Mouse (Mus musculus) CH12.LX (cell line): ENCODE data around the gene Timm44. TPM values are rescaled to one million over a fixed set of nuclear protein-coding genes. Genes with fewer than 3 reads are reported as not detected.

ENCODE experiments used
- DNase-seq: peaks from one replicate; pipeline ENCODE4 v3.0.0-alpha.2; 2013; ENCODE audit errors: extremely low read depth
- H3K27ac ChIP-seq: 2 replicates; pipeline ENCODE4 v1.5.1; 2012; ENCODE audit warnings: low read depth, mild to moderate bottlenecking, control low read depth, moderate library complexity; ENCODE audit not compliant: insufficient read depth
- H3K27me3 ChIP-seq: replicated peaks from 2 replicates; pipeline ENCODE3; 2012; ENCODE audit warnings: inconsistent platforms
- H3K36me3 ChIP-seq, 2 experiments: replicated peaks in 1 of 2; 2 replicates each; pipeline versions ENCODE3 to v1.6.1; 2012; ENCODE audit warnings: inconsistent platforms in 1 of 2, low read length in 1 of 2, mild to moderate bottlenecking in 1 of 2, mixed read lengths in 1 of 2, moderate library complexity in 1 of 2; ENCODE audit not compliant: control insufficient read depth in 1 of 2, insufficient read depth in 1 of 2
- H3K4me1 ChIP-seq, 2 experiments: 2 replicates each; pipeline ENCODE4 v1.6.1; 2012; ENCODE audit warnings: inconsistent platforms in 1 of 2, moderate library complexity in 1 of 2; ENCODE audit not compliant: insufficient read depth in 2 of 2, control insufficient read depth in 1 of 2
- H3K4me2 ChIP-seq: 2 replicates; pipeline ENCODE4 v1.6.1; 2012; ENCODE audit warnings: low read depth, mild to moderate bottlenecking, control low read depth; ENCODE audit not compliant: poor library complexity, insufficient read depth, severe bottlenecking
- H3K4me3 ChIP-seq, 3 experiments: fragments of 150-350 bp in 1 of 3; sonication (generic) in 1 of 3; replicated peaks in 1 of 3; 2 replicates each; pipeline versions ENCODE3 to v1.5.1; 2011 to 2012; ENCODE audit warnings: low read depth in 2 of 3, low read length in 2 of 3, mild to moderate bottlenecking in 2 of 3, moderate library complexity in 2 of 3, control low read depth in 1 of 3, improper control_type of control experiment in 1 of 3, inconsistent platforms in 1 of 3, mixed read lengths in 1 of 3; ENCODE audit not compliant: poor library complexity in 1 of 3
- H3K79me2 ChIP-seq: replicated peaks from 2 replicates; pipeline ENCODE4 v1.6.1; 2012; ENCODE audit warnings: mild to moderate bottlenecking, moderate library complexity; ENCODE audit not compliant: control insufficient read depth, poor library complexity, insufficient read depth, severe bottlenecking; ENCODE audit errors: extremely low read depth
- H3K9ac ChIP-seq: 2 replicates; pipeline ENCODE4 v1.6.1; 2012; ENCODE audit warnings: low read depth, mild to moderate bottlenecking, control low read depth, moderate library complexity; ENCODE audit not compliant: insufficient read depth
- H3K9me3 ChIP-seq: replicated peaks from 2 replicates; pipeline ENCODE3; 2012; ENCODE audit warnings: low read length, inconsistent platforms, mixed read lengths
- BHLHE40 ChIP-seq: IDR thresholded peaks from 2 replicates; pipeline ENCODE4 v1.6.1; 2011; ENCODE audit warnings: mild to moderate bottlenecking, low read depth, low read length, improper control_type of control experiment
- CHD2 ChIP-seq: IDR thresholded peaks from 2 replicates; pipeline ENCODE4 v1.6.1; 2011; ENCODE audit warnings: low read length, improper control_type of control experiment
- E2F4 ChIP-seq: IDR thresholded peaks from 2 replicates; pipeline ENCODE4 v1.6.1; 2011; ENCODE audit warnings: low read depth, low read length, improper control_type of control experiment; ENCODE audit not compliant: insufficient replicate concordance
- ELF1 ChIP-seq: IDR thresholded peaks from 2 replicates; pipeline ENCODE4 v1.6.1; 2014; ENCODE audit warnings: low read depth, mild to moderate bottlenecking, inconsistent platforms, low read length, improper control_type of control experiment
- EP300 ChIP-seq: IDR thresholded peaks from 2 replicates; pipeline ENCODE4 v1.6.1; 2011; ENCODE audit warnings: low read length, improper control_type of control experiment
- ETS1 ChIP-seq: conservative IDR thresholded peaks from 2 replicates; pipeline ENCODE4 v1.6.1; 2012; ENCODE audit warnings: low read depth, mild to moderate bottlenecking, inconsistent platforms, low read length, improper control_type of control experiment, moderate library complexity
- GABPA ChIP-seq: IDR thresholded peaks from 2 replicates; pipeline ENCODE4 v1.6.1; 2012; ENCODE audit warnings: low read depth, low read length, improper control_type of control experiment, inconsistent platforms; ENCODE audit not compliant: insufficient replicate concordance
- HCFC1 ChIP-seq: IDR thresholded peaks from 2 replicates; pipeline ENCODE4 v1.6.1; 2012; ENCODE audit warnings: low read depth, mild to moderate bottlenecking, inconsistent platforms, low read length, improper control_type of control experiment
- IRF4 ChIP-seq: IDR thresholded peaks from 2 replicates; pipeline ENCODE4 v1.6.1; 2014; ENCODE audit warnings: low read depth, mild to moderate bottlenecking, inconsistent platforms, low read length, improper control_type of control experiment
- JUND ChIP-seq: conservative IDR thresholded peaks from 2 replicates; pipeline ENCODE4 v1.6.1; 2011; ENCODE audit warnings: low read depth, low read length, improper control_type of control experiment
- MYC ChIP-seq: IDR thresholded peaks from 2 replicates; pipeline ENCODE4 v1.6.1; 2011; ENCODE audit warnings: low read depth, mild to moderate bottlenecking, improper control_type of control experiment, low read length
- NRF1 ChIP-seq: IDR thresholded peaks from 2 replicates; pipeline ENCODE4 v1.6.1; 2014; ENCODE audit warnings: low read depth, mild to moderate bottlenecking, inconsistent platforms, low read length, improper control_type of control experiment, moderate library complexity
- POLR2A ChIP-seq: IDR thresholded peaks from 2 replicates; pipeline ENCODE4 v1.6.1; 2011; ENCODE audit warnings: low read depth, mild to moderate bottlenecking, improper control_type of control experiment, low read length
- RCOR1 ChIP-seq: conservative IDR thresholded peaks from 2 replicates; pipeline ENCODE4 v1.6.1; 2012; ENCODE audit warnings: low read depth, mild to moderate bottlenecking, inconsistent platforms, low read length, improper control_type of control experiment
- SMC3 ChIP-seq: IDR thresholded peaks from 2 replicates; pipeline ENCODE4 v1.6.1; 2011; ENCODE audit warnings: low read depth, low read length, improper control_type of control experiment
- UBTF ChIP-seq: IDR thresholded peaks from 2 replicates; pipeline ENCODE4 v1.6.1; 2012; ENCODE audit warnings: low read depth, mild to moderate bottlenecking, inconsistent platforms, low read length, improper control_type of control experiment, moderate library complexity
- ZKSCAN1 ChIP-seq: IDR thresholded peaks from 2 replicates; pipeline ENCODE4 v1.6.1; 2012; ENCODE audit warnings: low read depth, inconsistent platforms, low read length, improper control_type of control experiment, borderline replicate concordance
- ZMIZ1 ChIP-seq: IDR thresholded peaks from 2 replicates; pipeline ENCODE4 v1.6.1; 2012; ENCODE audit warnings: low read depth, mild to moderate bottlenecking, inconsistent platforms, low read length, improper control_type of control experiment
- ZNF384 ChIP-seq: IDR thresholded peaks from 2 replicates; pipeline ENCODE4 v1.6.1; 2012; ENCODE audit warnings: low read depth, low read length, improper control_type of control experiment, inconsistent platforms
- dilution Hi-C: fragments of 300-500 bp; cut with MboI; formaldehyde crosslinking; loops from 2 replicates; pipeline ENCODE4 v1.14.3; 2020; ENCODE audit warnings: low sequenced_read_pairs; ENCODE audit not compliant: extremely low pct_unique_long_range_greater_than_20kb, extremely low pct_ligation_motif_present
- in situ Hi-C: fragments of 300-500 bp; cut with MboI; formaldehyde crosslinking; loops from 3 replicates; pipeline ENCODE4 v1.14.3; 2019; ENCODE audit warnings: low sequenced_read_pairs, low pct_ligation_motif_present, low pct_unique_long_range_greater_than_20kb, mixed read lengths
- polyA plus RNA-seq: library from polyadenylated mRNA; unstranded; fragments of >175 nt; gene quantifications from 2 replicates; pipeline ENCODE4 v1.2.1, GENCODE M21; 2012; ENCODE audit warnings: low read depth; ENCODE audit not compliant: insufficient read length
- total RNA-seq, 2 experiments: library from RNA; depleted of rRNA; stranded (reverse); fragments of 300-350 nt in 1 of 2; fragments of >200 nt in 1 of 2; gene quantifications; 2 replicates each; pipeline ENCODE4 v1.2.3; 2012 to 2014

Timm44 gene
- total and polyA plus RNA-seq, 3 experiments, result 109 to 147 (median 143) TPM

DNA sequence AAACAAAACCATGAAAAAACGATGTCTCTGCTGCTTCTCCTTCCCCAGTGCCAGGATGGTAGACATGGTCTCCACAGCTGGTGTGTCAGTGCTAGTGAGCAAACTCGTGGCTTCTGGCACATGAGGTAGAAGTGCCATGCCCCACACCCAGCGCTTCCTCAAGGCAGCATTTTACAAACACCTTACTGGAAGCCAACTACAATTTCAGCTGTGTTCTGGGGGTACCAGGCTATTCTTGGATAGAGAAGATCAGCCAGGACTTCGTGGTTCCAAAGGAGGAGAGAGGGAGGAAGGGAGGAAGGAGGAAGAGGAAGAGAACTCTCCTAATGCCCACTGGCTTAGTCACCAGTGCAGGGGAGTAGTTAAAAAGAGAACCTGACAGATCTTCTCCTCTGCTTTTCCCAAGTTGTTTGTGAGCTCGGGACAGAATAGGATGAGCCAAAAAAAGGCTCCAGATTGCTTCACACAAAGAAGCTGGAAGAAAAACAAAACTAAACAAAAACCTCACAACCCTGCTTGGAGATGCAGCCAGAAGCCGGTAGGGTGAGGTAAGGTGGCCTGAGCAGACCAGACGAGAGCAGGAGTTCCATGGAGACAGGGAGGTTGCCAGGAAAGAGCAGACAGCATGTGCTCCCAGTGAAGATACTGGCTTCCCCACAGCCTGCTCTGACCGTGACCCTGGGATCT is 12.5 kb downstream of the Timm44 start:
- H3K36me3 ChIP-seq, result peaks cover 95 to 99% of the 10 kb centered on the region in 2 experiments
- H3K27me3 ChIP-seq, result no peaks in the 10 kb centered on the region
- no peak for DNase-seq
- no peak overlapping the region for H3K4me3 ChIP-seq
- no peaks in the 10 kb centered on the region for H3K4me1 ChIP-seq
- dilution Hi-C loops (no loop called here), in situ Hi-C loops (no loop called here)
- H3K9me3 ChIP-seq, result no peaks in the 10 kb centered on the region
- no peak overlapping the region for H3K9ac ChIP-seq
- TF ChIP-seq POLR2A (no peak), NRF1 (no peak), RCOR1 (no peak), MYC (no peak), ETS1 (no peak), JUND (no peak), ELF1 (no peak), BHLHE40 (no peak), EP300 (no peak), IRF4 (no peak), ZKSCAN1 (no peak), CHD2 (no peak), GABPA (no peak), HCFC1 (no peak), ZMIZ1 (no peak), ZNF384 (no peak), UBTF (no peak), SMC3 (no peak)
- no peak overlapping the region for H3K4me2 ChIP-seq
- H3K27ac ChIP-seq, result no peak overlapping the region
- no peaks in the 10 kb centered on the region for H3K79me2 ChIP-seq

DNA sequence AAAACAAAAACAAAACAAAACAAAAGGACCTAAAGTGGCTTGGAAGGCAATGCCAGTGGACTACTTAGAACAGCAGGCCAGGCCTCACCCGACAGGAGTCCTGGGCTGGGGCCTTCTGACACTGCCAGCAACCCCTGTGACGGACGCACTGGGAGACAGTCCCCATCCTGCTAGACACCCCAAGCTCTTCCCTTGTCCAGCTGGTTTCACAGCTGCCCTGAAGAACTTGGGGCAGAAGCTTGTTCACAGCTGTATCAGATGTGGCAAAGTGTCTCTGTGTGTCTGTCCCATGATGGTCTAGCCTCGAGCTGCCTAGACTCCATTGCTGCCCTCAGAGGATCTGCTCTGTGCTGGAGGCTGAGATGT is 15.9 kb downstream of the Timm44 start:
- in situ Hi-C loops, result loop anchor here (10.0 kb wide), 1 partner anchor 55 kb away; no protein-coding TSS in a partner anchor

More for the DNA sequence above, 15.9 kb downstream of the Timm44 start:
- dilution Hi-C loops, result no loop called here
- no peak overlapping the region for H3K27ac ChIP-seq
- no peak overlapping the region for H3K4me2 ChIP-seq
- no peak for TF ChIP-seq E2F4
- no peaks in the 10 kb centered on the region for H3K79me2 ChIP-seq
- H3K27me3 ChIP-seq, result no peaks in the 10 kb centered on the region
- no peaks in the 10 kb centered on the region for H3K9me3 ChIP-seq
- no peak overlapping the region for H3K4me3 ChIP-seq
- no peak overlapping the region for H3K9ac ChIP-seq
- H3K36me3 ChIP-seq, result peaks cover 85 to 99% of the 10 kb centered on the region in 2 experiments
- DNase-seq, result no peak
- no peaks in the 10 kb centered on the region for H3K4me1 ChIP-seq
